Mouse (Mus musculus) heart, postnatal 10 days (tissue): ENCODE results near the gene Prkn. TPM values are rescaled to one million over a fixed set of nuclear protein-coding genes. Genes with fewer than 3 reads are reported as not detected.
A peak's percentile ranks its signal among the peaks of the same experiment; 100 is the strongest.
"Not testable (repeated sequence)": the region's sequence is repeated elsewhere in the genome, so short reads cannot be mapped to it uniquely, and the experiment has no call there.

ENCODE experiments used
- DNase-seq, 2 experiments: peaks; one replicate each; pipeline ENCODE4 v3.0.0; 2021
- intact Hi-C: fragments of 180-260 bp; cut with DNase I; formaldehyde crosslinking; loops from one replicate; pipeline ENCODE4 v1.15.1; 2025
- total RNA-seq, 2 experiments: library from RNA; stranded (reverse); gene quantifications; 2 replicates each; pipeline ENCODE4 v1.2.3; 2021

Prkn gene
- total RNA-seq, 2 experiments from 2014 or later, result 9.1 to 11.0 TPM

DNA sequence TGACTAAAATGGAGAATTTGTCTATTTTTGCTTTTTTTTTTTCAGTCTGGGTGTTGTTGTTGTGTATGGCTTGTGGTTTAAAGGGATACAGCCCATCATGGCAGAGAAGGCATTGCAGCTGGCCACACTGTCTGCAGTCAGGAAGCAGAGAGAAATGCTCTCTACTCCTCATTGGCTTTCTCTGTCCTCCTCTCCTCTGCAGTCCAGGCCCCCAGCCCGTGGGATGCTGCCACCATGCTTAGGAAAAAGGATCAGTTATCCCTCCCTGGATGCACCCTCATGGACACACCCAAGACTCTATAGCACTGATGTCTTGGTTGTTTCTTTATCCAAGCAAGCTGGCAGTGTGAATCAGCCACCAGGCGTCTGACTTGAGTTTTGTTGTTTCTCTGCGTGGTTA is 1107.3 kb downstream of the Prkn start:
- intact Hi-C loops, result no loop called here
- DNase-seq, result no peak

- intact Hi-C loops, result no loop called here
- no peak for DNase-seq
These were observed 1109.5 kb downstream of the Prkn start for GRCm38 (mm10) chr17:11949551-11950197.

- intact Hi-C loops, result no loop called here
- no peak for DNase-seq
These were observed 1110.0 kb downstream of the Prkn start for GRCm38 (mm10) chr17:11950198-11950594.

DNA sequence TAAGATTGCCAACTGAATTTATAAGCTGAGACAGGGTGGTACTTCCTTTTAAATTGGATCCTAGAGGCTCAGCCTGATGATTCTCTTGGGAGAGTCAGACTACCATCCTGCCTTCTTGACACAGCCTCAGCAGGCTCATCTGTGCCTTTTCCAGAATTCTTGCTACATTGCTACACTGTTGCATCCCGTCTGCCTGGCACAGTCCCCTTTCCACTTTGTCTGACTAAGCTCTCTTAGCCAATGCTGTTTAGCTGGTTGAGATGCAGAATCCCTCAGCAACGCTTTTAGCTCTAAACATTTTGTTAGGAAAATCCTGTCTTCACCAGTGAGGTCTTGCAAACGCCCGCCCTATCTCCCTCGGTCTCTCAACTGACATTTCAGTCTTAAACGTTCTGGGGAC is 1115.1 kb downstream of the Prkn start:
- intact Hi-C loops, result no loop called here
- no peak for DNase-seq

DNA sequence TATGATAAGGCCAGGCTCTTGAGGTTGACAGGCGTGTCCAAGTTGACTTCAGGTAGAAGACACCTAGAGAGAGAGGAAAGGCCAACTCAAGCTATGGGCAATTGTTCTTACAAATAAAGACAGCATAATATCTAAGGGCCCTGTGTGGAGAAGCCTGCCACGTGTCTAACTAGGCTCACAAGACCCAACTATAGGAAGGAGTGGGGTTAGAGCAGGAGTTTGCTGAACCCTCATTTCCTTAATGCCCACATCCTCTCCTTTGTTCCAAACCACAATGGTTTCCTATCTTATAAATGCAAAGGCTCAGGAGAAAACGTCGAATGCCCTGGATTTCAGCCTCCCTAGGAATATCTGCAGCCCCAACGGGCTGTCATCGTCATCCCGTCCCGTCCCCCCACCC is 1120.3 kb downstream of the Prkn start:
- no peak for DNase-seq
- intact Hi-C loops, result no loop called here

- intact Hi-C loops, result no loop called here
- DNase-seq, result no peak
These were observed 1122.6 kb downstream of the Prkn start for GRCm38 (mm10) chr17:11962808-11963207.

- DNase-seq, result no peak
- intact Hi-C loops, result loop anchor here (10.0 kb wide), 2 partner anchors 895 to 1445 kb away; no protein-coding TSS in a partner anchor
These were observed 1130.0 kb downstream of the Prkn start for GRCm38 (mm10) chr17:11970160-11970559.

- intact Hi-C loops, result loop anchor here (10.0 kb wide), 2 partner anchors 898 to 1448 kb away; no protein-coding TSS in a partner anchor
- peak; percentile 9 to 22 for DNase-seq
These were observed 1132.4 kb downstream of the Prkn start for GRCm38 (mm10) chr17:11972550-11972949.

- intact Hi-C loops, result loop anchor here (10.0 kb wide), 2 partner anchors 898 to 1448 kb away; no protein-coding TSS in a partner anchor
- no peak for DNase-seq
These were observed 1133.0 kb downstream of the Prkn start for GRCm38 (mm10) chr17:11972969-11973787.

DNA sequence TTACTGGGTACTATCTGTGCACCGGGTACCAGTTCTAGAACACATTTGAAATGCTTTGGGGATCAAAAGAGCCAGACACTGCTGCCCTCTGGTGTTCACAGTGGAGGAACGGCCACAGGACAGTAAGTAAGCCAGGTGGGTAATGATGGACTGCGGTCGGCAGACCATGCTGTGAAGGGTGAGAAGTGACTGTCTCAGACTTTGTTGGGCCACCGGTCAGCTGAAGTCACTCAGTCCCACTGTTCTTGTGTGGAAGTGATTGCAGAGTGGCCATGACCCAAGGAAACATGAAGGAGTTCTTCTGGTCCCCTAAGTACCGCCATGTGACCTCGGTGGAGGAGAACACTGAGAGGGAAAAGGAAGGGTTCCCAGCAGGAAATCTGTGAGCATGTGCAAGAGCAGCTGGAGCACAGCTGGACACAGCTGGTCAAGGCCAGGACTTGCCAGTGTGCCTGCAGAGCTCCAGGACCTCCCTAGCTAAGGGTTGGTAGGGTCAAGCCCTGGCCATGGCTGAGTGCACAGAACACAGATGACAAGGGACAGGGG is 1135.0 kb downstream of the Prkn start:
- peak; percentile 67 to 72 for DNase-seq
- intact Hi-C loops, result loop anchor here (10.0 kb wide), 2 partner anchors 900 to 1450 kb away; no protein-coding TSS in a partner anchor

DNA sequence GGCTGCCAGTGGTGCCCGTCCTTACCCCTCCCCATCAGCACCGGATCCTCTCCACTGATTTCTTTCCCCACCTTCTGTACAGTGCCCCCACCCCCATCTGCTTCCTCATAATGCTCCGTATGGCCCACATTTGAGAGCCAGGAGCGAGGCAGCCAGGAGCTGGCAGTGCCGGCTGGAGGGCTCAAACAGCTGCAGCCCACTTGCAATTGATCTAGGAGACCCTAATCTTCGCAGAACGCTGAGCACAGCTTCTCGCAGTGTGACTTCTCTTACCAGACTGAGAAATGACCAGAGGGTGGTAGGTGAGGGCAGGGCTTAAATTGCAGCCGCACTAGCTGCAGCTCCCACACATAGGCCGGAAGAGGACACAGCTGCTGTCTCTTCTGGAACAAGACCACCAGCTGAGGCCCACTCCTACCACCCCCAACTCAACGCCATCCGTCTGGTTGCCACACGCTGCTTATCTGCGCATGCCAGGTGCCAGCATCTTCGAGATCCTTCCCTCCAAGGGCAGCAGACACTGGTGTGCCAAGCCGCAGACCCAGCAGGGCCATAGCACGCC is 1138.2 kb downstream of the Prkn start:
- intact Hi-C loops, result loop anchor here (10.0 kb wide), 2 partner anchors 904 to 1454 kb away; no protein-coding TSS in a partner anchor
- DNase-seq, result no peak

DNA sequence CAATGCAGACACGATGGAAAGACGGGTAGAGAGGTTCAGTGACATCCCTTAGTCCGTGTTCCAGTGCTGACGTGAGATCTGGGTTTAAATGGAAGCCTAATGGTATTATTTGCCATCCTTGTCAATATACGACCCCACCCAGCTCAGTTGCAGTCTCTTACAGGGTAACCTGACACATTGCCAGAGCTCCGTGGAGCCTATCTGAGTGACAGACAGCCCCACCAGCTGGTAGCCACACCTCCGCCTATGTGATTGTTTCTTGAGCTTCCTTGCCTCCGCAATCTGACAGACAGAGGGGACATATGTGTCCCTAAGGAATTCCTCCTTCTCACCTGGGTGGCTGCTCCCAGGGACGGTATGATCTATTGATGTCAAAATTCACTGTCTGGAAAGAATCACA is 1141.5 kb downstream of the Prkn start:
- intact Hi-C loops, result no loop called here
- no peak for DNase-seq

DNA sequence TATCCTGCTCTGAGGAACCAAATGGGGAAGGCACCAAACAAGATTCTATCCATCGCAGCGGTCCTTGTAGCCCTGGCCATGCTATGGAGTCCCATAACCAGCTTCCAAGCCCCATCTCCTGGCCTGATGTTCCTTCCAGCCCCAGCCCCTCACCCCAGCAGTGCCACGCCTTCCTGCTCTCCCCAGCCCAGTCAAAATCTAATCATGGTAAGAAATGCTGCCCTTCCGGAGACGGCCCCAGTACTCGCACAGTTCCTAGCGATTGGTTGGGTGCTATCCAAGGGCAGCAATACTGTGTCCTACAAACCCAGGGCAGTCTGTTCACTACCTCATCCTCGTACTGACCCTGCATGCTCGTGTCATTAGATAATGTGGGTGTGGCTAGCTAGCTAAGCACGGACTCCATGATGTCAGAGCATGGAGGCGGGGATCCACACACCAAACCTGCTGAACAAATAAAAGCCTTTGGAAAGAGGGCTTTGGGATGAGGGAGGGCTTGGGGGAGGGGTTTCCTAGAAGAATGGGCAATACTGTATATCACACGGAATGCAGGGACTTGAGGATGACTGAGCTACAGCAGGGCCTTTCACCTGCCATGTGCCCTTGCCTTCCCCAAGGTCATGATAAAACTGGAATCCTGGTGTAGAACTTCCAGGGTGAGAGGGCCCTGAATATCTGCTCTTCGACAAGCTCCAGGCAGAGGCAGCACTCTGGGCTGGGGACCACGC is 1148.1 kb downstream of the Prkn start:
- intact Hi-C loops, result no loop called here
- peak; percentile 36 to 56 for DNase-seq

- no peak for DNase-seq
- intact Hi-C loops, result no loop called here
These were observed 1149.1 kb downstream of the Prkn start for GRCm38 (mm10) chr17:11989296-11989695.

DNA sequence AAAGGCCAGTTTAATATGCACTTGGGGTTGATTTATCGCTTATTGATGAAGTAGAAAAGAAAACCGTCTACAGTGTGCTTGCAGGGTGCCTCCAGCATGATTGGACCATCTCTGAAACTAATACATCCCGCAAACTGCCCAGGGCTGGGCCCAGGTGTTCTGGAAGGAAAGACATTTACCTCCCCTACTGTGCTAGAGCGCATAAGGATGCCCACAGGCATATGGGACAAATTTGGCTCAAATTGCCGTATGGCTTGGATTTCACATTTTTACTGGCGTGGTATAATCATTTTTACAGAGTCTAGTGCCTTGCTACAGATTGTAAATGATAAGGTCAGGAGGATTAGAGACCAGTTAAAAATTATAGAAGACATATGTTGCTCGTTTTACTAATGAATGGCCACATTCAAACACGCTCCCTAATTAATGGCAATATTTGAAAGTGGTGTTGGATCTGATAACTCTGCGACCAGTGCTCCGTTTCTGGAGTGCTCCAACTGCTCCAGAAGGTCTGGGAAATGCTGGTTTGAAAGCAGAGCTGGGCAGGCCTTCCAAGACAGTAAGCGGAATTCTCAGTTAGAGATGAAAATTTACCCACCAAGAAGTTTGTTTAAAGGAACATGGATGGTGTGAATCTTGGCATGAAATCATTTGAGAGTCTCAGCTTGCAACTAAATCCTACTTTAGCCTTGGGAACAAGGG is 1150.4 kb downstream of the Prkn start:
- intact Hi-C loops, result no loop called here
- DNase-seq, result no peak

- intact Hi-C loops, result no loop called here
- DNase-seq, result peak; percentile 45 to 62
These were observed 1153.1 kb downstream of the Prkn start for GRCm38 (mm10) chr17:11993249-11993648.

GRCm38 (mm10) chr17:11994252-11994651 is 1154.1 kb downstream of the Prkn start:
- no peak for DNase-seq

DNA sequence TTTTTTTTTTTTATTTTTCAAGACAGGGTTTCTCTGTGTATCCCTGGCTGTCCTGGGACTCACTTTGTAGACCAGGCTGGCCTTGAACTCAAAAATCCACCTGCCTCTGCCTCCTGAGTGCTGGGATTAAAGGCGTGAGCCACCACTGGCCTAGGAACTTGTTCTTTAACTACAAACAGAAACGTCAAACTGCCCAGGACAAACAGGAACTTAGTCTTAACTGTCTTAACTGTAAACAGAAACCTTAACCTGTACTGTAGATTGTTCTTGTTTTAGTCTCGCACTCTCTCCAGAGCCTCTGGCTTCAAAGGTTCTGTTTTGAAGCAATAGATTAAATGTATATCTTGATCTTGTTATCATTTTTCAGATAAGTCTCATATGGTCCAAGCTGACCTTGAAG is 1154.6 kb downstream of the Prkn start:
- DNase-seq, intact Hi-C loops: not testable (repeated sequence)

More at GRCm38 (mm10) chr17:11994252-11994651, 1154.1 kb downstream of the Prkn start:
- intact Hi-C loops, result no loop called here

- no peak for DNase-seq
- intact Hi-C loops, result no loop called here
These were observed 1155.3 kb downstream of the Prkn start for GRCm38 (mm10) chr17:11995522-11995921.

GRCm38 (mm10) chr17:11996311-11996710 is 1156.1 kb downstream of the Prkn start:
- intact Hi-C loops, result no loop called here
- DNase-seq, result no peak
